Mouse (Mus musculus) megakaryocyte, embryonic 14.5 days (primary cell): ENCODE data around the gene Fam163a. TPM values are rescaled to one million over a fixed set of nuclear protein-coding genes. Genes with fewer than 3 reads are reported as not detected.
A peak's percentile ranks its signal among the peaks of the same experiment; 100 is the strongest.

Experiments used
- H3K27me3 ChIP-seq: replicated peaks from 2 replicates; pipeline ENCODE3; 2012; ENCODE audit warnings: inconsistent platforms
- H3K36me3 ChIP-seq: replicated peaks from 2 replicates; pipeline ENCODE3; 2012; ENCODE audit warnings: low read length, inconsistent platforms, mixed read lengths
- H3K4me1 ChIP-seq: 2 replicates; pipeline ENCODE4 v1.6.1; 2012; ENCODE audit warnings: inconsistent platforms
- H3K4me3 ChIP-seq: replicated peaks from 2 replicates; pipeline ENCODE3; 2012; ENCODE audit warnings: moderate library complexity, mild to moderate bottlenecking, inconsistent platforms
- H3K9me3 ChIP-seq: 2 replicates; pipeline ENCODE4 v1.6.1; 2012; ENCODE audit warnings: inconsistent platforms
- FLI1 ChIP-seq: IDR thresholded peaks from 2 replicates; pipeline ENCODE4 v1.6.1; 2012; ENCODE audit warnings: low read length, inconsistent platforms, mixed read lengths
- GATA1 ChIP-seq: IDR thresholded peaks from 3 replicates; pipeline ENCODE4 v1.6.1; 2012; ENCODE audit warnings: mixed read lengths, low read length, inconsistent platforms, borderline replicate concordance
- polyA plus RNA-seq: library from polyadenylated mRNA; stranded (reverse); fragments of >175 nt; gene quantifications from 2 replicates; pipeline ENCODE4 v1.2.3, GENCODE M21; 2012; ENCODE audit warnings: low replicate concordance; ENCODE audit not compliant: insufficient read depth

Gene Fam163a
- polyA plus RNA-seq, 1 experiment = 0.87 TPM

GRCm38 (mm10) chr1:156168737-156169136, 36.1 kb downstream of the Fam163a start:
- Histone ChIP-seq H3K9me3 (peaks cover 12% of the 10 kb centered on the region), H3K4me3 (no peak overlapping the region), H3K4me1 (peaks cover 29% of the 10 kb centered on the region), H3K27me3 (no peaks in the 10 kb centered on the region), H3K36me3 (no peaks in the 10 kb centered on the region)
- TF ChIP-seq GATA1 = no peak
- TF ChIP-seq FLI1 = no peak

- H3K4me3 ChIP-seq = no peak overlapping the region
- H3K9me3 ChIP-seq = no peaks in the 10 kb centered on the region
- peaks cover 58% of the 10 kb centered on the region for H3K4me1 ChIP-seq
- H3K36me3 ChIP-seq = no peaks in the 10 kb centered on the region
- no peaks in the 10 kb centered on the region for H3K27me3 ChIP-seq
- TF ChIP-seq FLI1 (no peak), GATA1 (no peak)
These were observed 88.1 kb downstream of the Fam163a start for GRCm38 (mm10) chr1:156116770-156117169.

- H3K4me3 ChIP-seq = peak overlapping the region; percentile 87
- peaks cover 84% of the 10 kb centered on the region for H3K4me1 ChIP-seq
- H3K27me3 ChIP-seq = no peaks in the 10 kb centered on the region
- H3K36me3 ChIP-seq = no peaks in the 10 kb centered on the region
- no peaks in the 10 kb centered on the region for H3K9me3 ChIP-seq
- TF ChIP-seq FLI1 (peak; percentile 29; the same call in 1 of the 2 replicates), GATA1 (peak; percentile 59; the same call in 1 of the 3 replicates)
These were observed 90.8 kb downstream of the Fam163a start for GRCm38 (mm10) chr1:156113884-156114499.

- Histone ChIP-seq H3K36me3 (no peaks in the 10 kb centered on the region), H3K27me3 (no peaks in the 10 kb centered on the region), H3K4me3 (no peak overlapping the region), H3K4me1 (peaks cover 99% of the 10 kb centered on the region), H3K9me3 (no peaks in the 10 kb centered on the region)
- TF ChIP-seq GATA1 = no peak
These were observed 92.7 kb downstream of the Fam163a start for GRCm38 (mm10) chr1:156112142-156112541.

GRCm38 (mm10) chr1:156111728-156112127, 93.1 kb downstream of the Fam163a start:
- no peak overlapping the region for H3K4me3 ChIP-seq
- H3K9me3 ChIP-seq = no peaks in the 10 kb centered on the region
- TF ChIP-seq GATA1 = no peak
- TF ChIP-seq FLI1 = no peak
- no peaks in the 10 kb centered on the region for H3K27me3 ChIP-seq
- H3K36me3 ChIP-seq = no peaks in the 10 kb centered on the region
- H3K4me1 ChIP-seq = peaks cover 96% of the 10 kb centered on the region

GRCm38 (mm10) chr1:156111090-156111489, 93.7 kb downstream of the Fam163a start:
- H3K4me1 ChIP-seq = peaks cover 96% of the 10 kb centered on the region
- H3K27me3 ChIP-seq = no peaks in the 10 kb centered on the region
- no peak for TF ChIP-seq FLI1
- TF ChIP-seq GATA1 = no peak
- no peaks in the 10 kb centered on the region for H3K9me3 ChIP-seq
- H3K4me3 ChIP-seq = no peak overlapping the region
- no peaks in the 10 kb centered on the region for H3K36me3 ChIP-seq

- Histone ChIP-seq H3K9me3 (peaks cover 14% of the 10 kb centered on the region), H3K4me1 (peaks cover 71% of the 10 kb centered on the region), H3K27me3 (no peaks in the 10 kb centered on the region), H3K4me3 (peak overlapping the region; percentile 72), H3K36me3 (peaks cover 10% of the 10 kb centered on the region)
- TF ChIP-seq GATA1 (no peak), FLI1 (no peak)
These were observed 96.4 kb downstream of the Fam163a start for GRCm38 (mm10) chr1:156108400-156108799.

GRCm38 (mm10) chr1:156107424-156107823, 97.4 kb downstream of the Fam163a start:
- Histone ChIP-seq H3K4me1 (peaks cover 67% of the 10 kb centered on the region), H3K27me3 (no peaks in the 10 kb centered on the region), H3K9me3 (peaks cover 14% of the 10 kb centered on the region), H3K36me3 (peaks cover 10% of the 10 kb centered on the region), H3K4me3 (no peak overlapping the region)
- TF ChIP-seq FLI1 (no peak), GATA1 (no peak)

- no peaks in the 10 kb centered on the region for H3K27me3 ChIP-seq
- peaks cover 24% of the 10 kb centered on the region for H3K9me3 ChIP-seq
- H3K36me3 ChIP-seq = peaks cover 18% of the 10 kb centered on the region
- H3K4me1 ChIP-seq = peaks cover 47% of the 10 kb centered on the region
- H3K4me3 ChIP-seq = no peak overlapping the region
- TF ChIP-seq GATA1 = no peak
These were observed 99.4 kb downstream of the Fam163a start for GRCm38 (mm10) chr1:156105381-156105780.

GRCm38 (mm10) chr1:156103763-156104162, 101.1 kb downstream of the Fam163a start:
- no peak for TF ChIP-seq FLI1
- no peak for TF ChIP-seq GATA1
- Histone ChIP-seq H3K9me3 (peaks cover 35% of the 10 kb centered on the region), H3K4me3 (no peak overlapping the region), H3K4me1 (peaks cover 32% of the 10 kb centered on the region), H3K27me3 (no peaks in the 10 kb centered on the region), H3K36me3 (peaks cover 20% of the 10 kb centered on the region)
